Mouse (Mus musculus) sigmoid colon, adult 10 weeks (tissue): ENCODE data around the gene Tbx10. TPM values are rescaled to one million over a fixed set of nuclear protein-coding genes. Genes with fewer than 3 reads are reported as not detected.

ENCODE experiments used
- polyA plus RNA-seq: library from polyadenylated mRNA; stranded (reverse); fragments of 350-450 nt; fragmentation: Illumina TruSeq; extraction: RNeasy Lipid Tissue Mini Kit (QIAGEN cat#74804); gene quantifications from one replicate; pipeline ENCODE4 v1.2.3, GENCODE M21; 2014; ENCODE audit warnings: low read depth, low replicate concordance

The Tbx10 gene
- polyA plus RNA-seq = not detected

GRCm38 (mm10) chr19:3992416-3992815 is at the start of gene Tbx10:
TSS of gene Tbx10 (plus strand) at chr19:3992752.

GRCm38 (mm10) chr19:3958470-3958869 is 34.1 kb upstream of the Tbx10 start, which contains the start of gene Aldh3b3:
TSS of gene Aldh3b3 (plus strand) at chr19:3958645.

GRCm38 (mm10) chr19:3972229-3972628 is 20.3 kb upstream of the Tbx10 start, which contains the start of gene Aldh3b2:
TSS of gene Aldh3b2 (plus strand) at chr19:3972328.

DNA sequence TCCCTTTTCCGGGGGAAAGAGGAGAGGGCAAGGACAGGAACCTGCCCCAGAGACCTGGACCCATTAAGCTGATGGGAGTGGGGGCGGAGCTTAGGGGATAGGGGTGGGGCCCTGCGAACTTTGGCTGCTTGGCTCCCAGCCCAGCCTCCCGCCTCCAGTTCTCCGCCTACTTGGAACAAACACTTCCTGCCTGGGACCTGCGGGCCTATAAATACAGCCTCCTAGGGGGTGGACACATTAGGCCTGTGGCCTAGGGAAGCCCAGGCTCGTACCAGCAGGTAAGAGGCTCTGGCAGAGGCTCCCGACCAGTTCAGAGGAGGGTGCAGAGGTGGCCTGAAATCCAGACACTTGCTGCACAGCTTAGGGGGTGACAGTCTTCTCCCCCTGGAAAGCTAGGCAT is 6.2 kb upstream of the Tbx10 start, which contains the start of gene Acy3:
Gene Acy3 (plus strand): TSS at position 237 of the 400 bp plus-strand sequence.

GRCm38 (mm10) chr19:4000119-4000900 is 7.8 kb downstream of the Tbx10 start, which contains the start of the genes Nudt8 and Gm49405:
TSS of gene Nudt8 (plus strand) at chr19:4000580.
TSS of gene Gm49405 (plus strand) at chr19:4000626.

DNA sequence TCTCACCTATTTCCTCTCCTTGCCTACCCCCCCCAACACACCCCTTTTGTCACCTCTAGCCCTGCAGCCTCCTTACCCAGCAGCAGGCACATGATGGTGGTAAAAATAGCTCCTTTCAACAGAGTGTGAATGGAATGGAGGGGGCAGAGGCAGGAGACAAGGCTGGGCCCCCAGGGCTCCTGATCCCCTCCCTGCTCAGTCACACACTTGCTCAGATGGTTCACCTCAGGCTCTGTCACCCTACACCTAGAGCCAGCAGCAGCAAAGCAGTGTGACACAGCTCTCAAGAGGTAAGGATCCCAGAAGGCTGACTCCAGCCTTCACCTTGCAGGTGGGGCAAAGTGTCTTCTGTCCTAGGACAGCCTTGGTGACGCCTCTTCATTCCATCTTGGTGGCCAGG is 10.6 kb downstream of the Tbx10 start, which contains the start of gene Doc2g:
Gene Doc2g (plus strand): TSS at position 202 of the 400 bp plus-strand sequence.

GRCm38 (mm10) chr19:4012432-4013022 is 20.0 kb downstream of the Tbx10 start, which contains the start of gene Ndufv1:
TSS of gene Ndufv1 (minus strand) at chr19:4012806.

GRCm38 (mm10) chr19:4037788-4038232 is 45.3 kb downstream of the Tbx10 start, which contains the start of gene Gstp1:
TSS of gene Gstp1 (minus strand) at chr19:4037985.

GRCm38 (mm10) chr19:4045966-4046865 is 53.7 kb downstream of the Tbx10 start, which contains the start of gene Gstp2:
TSS of gene Gstp2 (minus strand) at chr19:4046023.

Other genes starting within 250 kb of the Tbx10 start
- 242 TPM for gene Kmt5b, start 225.3 kb upstream of the Tbx10 start, polyA plus RNA-seq
- gene Chka, start 141.0 kb upstream of the Tbx10 start, polyA plus RNA-seq = 66.4 TPM
- 3.8 TPM for gene Tcirg1, start 85.6 kb upstream of the Tbx10 start, polyA plus RNA-seq
- gene Ndufs8, start 80.0 kb upstream of the Tbx10 start, polyA plus RNA-seq = 5.1 TPM
- 0.50 TPM for gene Aldh3b1, start 62.9 kb upstream of the Tbx10 start, polyA plus RNA-seq
- 1.8 TPM for gene Unc93b1, start 57.6 kb upstream of the Tbx10 start, polyA plus RNA-seq
- gene Aldh3b3, start 34.1 kb upstream of the Tbx10 start, polyA plus RNA-seq = not detected
- gene Aldh3b2, start 20.4 kb upstream of the Tbx10 start, polyA plus RNA-seq = 0.44 TPM
- gene Acy3, start 6.2 kb upstream of the Tbx10 start, polyA plus RNA-seq = 1.1 TPM
- not detected for gene Nudt8, start 7.8 kb downstream of the Tbx10 start, polyA plus RNA-seq
- 0.47 TPM for gene Gm49405, start 7.9 kb downstream of the Tbx10 start, polyA plus RNA-seq
- not detected for gene Doc2g, start 10.6 kb downstream of the Tbx10 start, polyA plus RNA-seq
- 8.4 TPM for gene Ndufv1, start 20.1 kb downstream of the Tbx10 start, polyA plus RNA-seq
- gene Gstp1, start 45.2 kb downstream of the Tbx10 start, polyA plus RNA-seq = 27.6 TPM
- gene Gstp2, start 53.3 kb downstream of the Tbx10 start, polyA plus RNA-seq = 2.6 TPM
- gene Gstp3, start 66.8 kb downstream of the Tbx10 start, polyA plus RNA-seq = not detected
- not detected for gene Cabp2, start 88.8 kb downstream of the Tbx10 start, polyA plus RNA-seq
- gene Cdk2ap2, start 104.4 kb downstream of the Tbx10 start, polyA plus RNA-seq = 4.7 TPM
- 0.63 TPM for gene Pitpnm1, start 107.2 kb downstream of the Tbx10 start, polyA plus RNA-seq
- 0.47 TPM for gene Aip, start 133.1 kb downstream of the Tbx10 start, polyA plus RNA-seq
- not detected for gene Gpr152, start 147.0 kb downstream of the Tbx10 start, polyA plus RNA-seq
- gene Cabp4, start 151.3 kb downstream of the Tbx10 start, polyA plus RNA-seq = 0.66 TPM
- 53.4 TPM for gene Coro1b, start 155.9 kb downstream of the Tbx10 start, polyA plus RNA-seq
- gene Ptprcap, start 160.9 kb downstream of the Tbx10 start, polyA plus RNA-seq = 10.0 TPM
- 3.2 TPM for gene Rps6kb2, start 170.6 kb downstream of the Tbx10 start, polyA plus RNA-seq
- 1.9 TPM for gene Carns1, start 182.7 kb downstream of the Tbx10 start, polyA plus RNA-seq
- gene Tbc1d10c, start 198.5 kb downstream of the Tbx10 start, polyA plus RNA-seq = 1.2 TPM
- 90.7 TPM for gene Ppp1ca, start 199.3 kb downstream of the Tbx10 start, polyA plus RNA-seq
- gene Rad9a, start 208.9 kb downstream of the Tbx10 start, polyA plus RNA-seq = 2.5 TPM
- 0.44 TPM for gene Clcf1, start 221.5 kb downstream of the Tbx10 start, polyA plus RNA-seq
- gene AC109138.7, start 221.6 kb downstream of the Tbx10 start, polyA plus RNA-seq = not detected
- not detected for gene Pold4, start 239.1 kb downstream of the Tbx10 start, polyA plus RNA-seq